Mouse (Mus musculus): ENCODE data around the gene Dthd1. TPM values are rescaled to one million over a fixed set of nuclear protein-coding genes. Genes with fewer than 3 reads are reported as not detected.

The Dthd1 gene
- polyA plus RNA-seq, 1 experiment from 2014 or later = not detected

DNA sequence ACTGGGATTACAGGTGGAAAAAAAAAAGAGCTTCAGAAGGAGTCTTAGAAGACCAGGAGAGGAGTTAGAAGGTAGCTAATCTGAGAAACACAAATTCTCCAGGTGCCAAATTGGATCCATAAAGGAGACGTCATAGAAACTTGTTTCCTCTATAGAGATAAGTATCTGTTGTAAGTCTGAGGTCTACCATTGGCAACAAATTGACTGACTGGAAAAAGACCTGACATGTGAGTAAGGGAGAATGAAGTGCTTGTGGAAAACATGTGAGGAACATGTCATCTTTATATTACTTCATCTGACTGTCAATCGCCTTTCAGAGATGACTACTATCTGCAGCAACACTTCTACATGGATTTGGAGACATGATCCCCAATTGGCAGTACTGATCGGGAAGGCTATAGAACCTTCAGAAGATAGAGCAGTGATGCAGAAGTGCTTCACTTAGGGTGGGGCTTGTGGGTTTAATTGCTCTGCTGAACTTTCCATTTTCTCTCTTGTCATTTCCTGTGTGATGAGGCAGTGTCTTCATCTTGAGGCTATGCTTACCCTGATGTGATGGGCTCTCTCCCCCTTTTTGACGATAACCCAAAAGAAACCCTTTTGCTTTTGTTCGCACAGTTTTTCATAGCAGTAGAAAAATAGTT is 22.6 kb upstream of the Dthd1 start:
- Histone ChIP-seq H3K9me3 (ENCODE audit: control insufficient read depth, low read length) (no peaks in the 10 kb centered on the region), H3K4me2 (ENCODE audit: low read depth, low read length) (no peak overlapping the region), H3K27ac (ENCODE audit: low read length) (no peak overlapping the region), H3K4me1 (ENCODE audit: control insufficient read depth, insufficient read depth, low read length) (no peaks in the 10 kb centered on the region), H3K27me3 (replicated peaks; ENCODE audit: control insufficient read depth, insufficient read depth, low read length) (no peaks in the 10 kb centered on the region), H3K9ac (ENCODE audit: low read depth, low read length) (no peak overlapping the region), H3K36me3 (ENCODE audit: control insufficient read depth, insufficient read depth, low read length) (no peaks in the 10 kb centered on the region), H3K4me3 (ENCODE audit: low read length) (no peak overlapping the region)
- no peak for ATAC-seq
- 86% methylated on average over 5 of the region's 5 CpGs for WGBS

DNA sequence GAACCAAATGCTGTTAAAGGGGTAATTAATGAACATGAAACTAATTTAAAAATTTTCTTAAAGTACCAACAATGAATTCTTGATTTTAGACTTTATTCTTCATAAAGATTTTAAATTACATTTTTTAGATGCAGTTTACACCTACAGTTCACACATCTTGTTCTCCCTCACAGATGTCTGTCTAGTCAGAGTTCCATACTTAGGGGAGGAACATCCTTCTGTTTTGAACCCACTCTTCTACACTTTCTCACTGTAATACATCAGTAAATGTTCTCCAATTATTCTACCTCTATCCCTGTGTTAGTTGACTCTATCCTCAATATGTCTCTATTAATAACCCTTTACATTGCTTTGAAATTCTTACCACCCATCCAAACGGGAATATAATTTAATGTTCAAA is 20.8 kb upstream of the Dthd1 start:
- 74% methylated on average over 1 of the region's 1 CpGs for WGBS
- ATAC-seq = no peak
- H3K36me3 ChIP-seq (ENCODE audit: control insufficient read depth, insufficient read depth, low read length) = no peaks in the 10 kb centered on the region
- H3K4me3 ChIP-seq (ENCODE audit: low read length) = no peak overlapping the region
- no peaks in the 10 kb centered on the region for H3K4me1 ChIP-seq (ENCODE audit: control insufficient read depth, insufficient read depth, low read length)
- H3K27ac ChIP-seq (ENCODE audit: low read length) = no peak overlapping the region
- H3K9ac ChIP-seq (ENCODE audit: low read depth, low read length) = no peak overlapping the region
- H3K9me3 ChIP-seq (ENCODE audit: control insufficient read depth, low read length) = no peaks in the 10 kb centered on the region
- no peaks in the 10 kb centered on the region for H3K27me3 ChIP-seq (replicated peaks; ENCODE audit: control insufficient read depth, insufficient read depth, low read length)
- no peak overlapping the region for H3K4me2 ChIP-seq (ENCODE audit: low read depth, low read length)

DNA sequence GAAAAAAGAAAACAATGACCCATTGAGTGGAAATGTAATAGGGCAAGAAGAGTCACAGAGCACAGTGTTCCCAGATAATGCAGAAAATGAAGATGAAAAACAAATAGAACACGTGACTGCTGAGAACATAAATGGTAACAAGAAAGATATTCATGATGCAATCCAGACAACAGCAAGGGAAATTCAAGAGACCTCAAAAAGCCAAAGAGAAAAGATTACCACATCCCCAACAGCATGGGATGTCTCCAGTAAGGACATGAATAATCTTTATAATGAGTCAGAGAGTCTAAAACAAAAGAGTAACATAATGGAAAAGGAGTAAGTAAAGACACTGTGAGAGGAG is 420 bp downstream of the Dthd1 start:
- ATAC-seq = no peak
- H3K4me2 ChIP-seq (ENCODE audit: low read depth, low read length) = no peak overlapping the region
- no peaks in the 10 kb centered on the region for H3K36me3 ChIP-seq (ENCODE audit: control insufficient read depth, insufficient read depth, low read length)
- no peaks in the 10 kb centered on the region for H3K4me1 ChIP-seq (ENCODE audit: control insufficient read depth, insufficient read depth, low read length)
- H3K9me3 ChIP-seq (ENCODE audit: control insufficient read depth, low read length) = no peaks in the 10 kb centered on the region
- WGBS = 63% methylated on average over 1 of the region's 1 CpGs
- no peaks in the 10 kb centered on the region for H3K27me3 ChIP-seq (replicated peaks; ENCODE audit: control insufficient read depth, insufficient read depth, low read length)
- H3K4me3 ChIP-seq (ENCODE audit: low read length) = no peak overlapping the region
- no peak overlapping the region for H3K27ac ChIP-seq (ENCODE audit: low read length)
- H3K9ac ChIP-seq (ENCODE audit: low read depth, low read length) = no peak overlapping the region

DNA sequence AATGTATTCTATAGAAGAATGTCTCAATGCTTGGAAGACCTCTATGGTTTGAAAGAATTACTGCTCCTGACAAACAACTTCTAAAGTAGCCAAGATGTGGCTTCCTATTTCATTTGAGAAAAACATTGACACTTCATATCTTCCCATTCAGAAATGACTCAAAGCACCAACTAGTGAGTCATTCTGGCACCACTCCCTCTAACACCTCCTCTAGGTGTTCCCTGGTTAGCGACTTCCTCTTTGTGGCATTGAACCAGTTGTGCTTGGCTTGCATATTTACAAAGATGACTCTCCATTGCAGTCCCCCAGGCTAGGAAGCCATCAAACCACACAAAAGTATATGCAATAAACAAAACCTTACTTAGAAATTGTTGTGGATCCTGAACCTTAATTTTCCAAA is 2.1 kb downstream of the Dthd1 start:
- 71% methylated on average over 1 of the region's 1 CpGs for WGBS
- Histone ChIP-seq H3K27me3 (replicated peaks; ENCODE audit: control insufficient read depth, insufficient read depth, low read length) (no peaks in the 10 kb centered on the region), H3K4me1 (ENCODE audit: control insufficient read depth, insufficient read depth, low read length) (no peaks in the 10 kb centered on the region), H3K27ac (ENCODE audit: low read length) (no peak overlapping the region), H3K4me2 (ENCODE audit: low read depth, low read length) (no peak overlapping the region), H3K36me3 (ENCODE audit: control insufficient read depth, insufficient read depth, low read length) (no peaks in the 10 kb centered on the region), H3K4me3 (ENCODE audit: low read length) (no peak overlapping the region), H3K9me3 (ENCODE audit: control insufficient read depth, low read length) (no peaks in the 10 kb centered on the region), H3K9ac (ENCODE audit: low read depth, low read length) (no peak overlapping the region)
- no peak for ATAC-seq

DNA sequence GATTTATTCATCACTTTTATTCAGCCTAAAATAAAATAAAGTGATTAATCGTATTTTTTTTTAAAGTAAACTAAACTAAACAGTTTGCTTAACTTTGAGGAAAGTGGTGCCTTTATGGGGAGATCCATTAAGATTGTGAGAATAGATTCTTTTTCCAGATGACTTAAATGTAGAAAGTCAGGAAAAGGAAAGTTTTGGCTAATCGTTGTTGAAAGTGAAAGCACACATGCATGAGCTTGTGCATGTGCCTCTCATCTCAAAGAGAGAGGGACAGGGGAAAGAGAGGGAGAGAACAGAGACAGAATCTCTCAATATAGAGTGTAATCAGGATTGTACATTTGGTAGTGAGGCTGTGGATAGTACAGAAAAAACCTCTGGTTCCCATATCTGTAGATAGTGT is 5.9 kb downstream of the Dthd1 start:
- Histone ChIP-seq H3K9me3 (ENCODE audit: control insufficient read depth, low read length) (no peaks in the 10 kb centered on the region), H3K27ac (ENCODE audit: low read length) (no peak overlapping the region), H3K27me3 (replicated peaks; ENCODE audit: control insufficient read depth, insufficient read depth, low read length) (no peaks in the 10 kb centered on the region), H3K4me2 (ENCODE audit: low read depth, low read length) (no peak overlapping the region), H3K9ac (ENCODE audit: low read depth, low read length) (no peak overlapping the region), H3K4me3 (ENCODE audit: low read length) (no peak overlapping the region), H3K4me1 (ENCODE audit: control insufficient read depth, insufficient read depth, low read length) (no peaks in the 10 kb centered on the region), H3K36me3 (ENCODE audit: control insufficient read depth, insufficient read depth, low read length) (no peaks in the 10 kb centered on the region)
- 62% methylated on average over 2 of the region's 2 CpGs for WGBS
- ATAC-seq = no peak

DNA sequence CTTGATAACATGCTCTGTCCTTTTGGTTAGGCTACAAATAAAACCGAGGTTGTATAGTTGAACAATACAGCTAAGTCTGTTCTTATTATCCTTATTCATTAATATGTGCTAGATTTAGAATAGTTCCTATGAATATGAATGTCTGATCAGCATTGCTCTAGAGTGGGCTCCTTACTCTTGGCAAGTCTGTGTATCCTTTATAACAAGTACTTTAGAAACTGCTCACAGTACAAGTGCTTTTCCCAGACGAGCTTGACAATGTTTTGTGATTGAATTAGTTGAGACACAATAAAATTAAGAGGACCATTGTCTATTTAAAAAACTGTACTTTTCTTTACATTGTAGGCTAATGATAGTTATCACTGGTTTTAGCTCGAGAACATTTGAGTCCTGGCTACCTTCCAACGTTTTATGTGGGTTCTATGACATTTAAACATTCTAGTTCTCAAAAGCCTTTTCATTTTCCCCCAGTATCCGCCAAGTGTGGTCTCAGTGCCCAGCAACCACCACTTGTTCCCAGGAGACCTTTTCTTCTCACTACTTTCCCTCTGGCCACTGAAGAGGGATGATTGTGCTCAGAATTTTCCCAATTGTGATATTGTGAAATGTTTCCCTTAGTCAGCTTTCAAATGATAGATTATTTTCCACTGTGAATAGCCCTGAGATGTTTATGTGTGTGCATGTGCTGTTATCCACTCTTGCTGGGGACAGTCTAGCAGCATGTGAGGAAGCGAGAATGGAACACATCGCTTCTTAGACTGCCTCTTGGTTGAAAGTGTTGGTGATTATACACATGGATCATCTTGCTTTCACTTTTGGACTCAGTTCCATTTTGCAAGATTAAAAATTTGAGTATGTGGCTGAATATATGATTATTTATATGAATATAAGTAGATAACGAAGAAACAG is 7.0 kb downstream of the Dthd1 start:
- Histone ChIP-seq H3K4me3 (ENCODE audit: low read length) (no peak overlapping the region), H3K36me3 (ENCODE audit: control insufficient read depth, insufficient read depth, low read length) (no peaks in the 10 kb centered on the region), H3K4me2 (ENCODE audit: low read depth, low read length) (no peak overlapping the region), H3K27ac (ENCODE audit: low read length) (no peak overlapping the region), H3K9me3 (ENCODE audit: control insufficient read depth, low read length) (no peaks in the 10 kb centered on the region), H3K4me1 (ENCODE audit: control insufficient read depth, insufficient read depth, low read length) (no peaks in the 10 kb centered on the region), H3K27me3 (replicated peaks; ENCODE audit: control insufficient read depth, insufficient read depth, low read length) (no peaks in the 10 kb centered on the region), H3K9ac (ENCODE audit: low read depth, low read length) (no peak overlapping the region)
- no peak for ATAC-seq
- WGBS = 67% methylated on average over 8 of the region's 8 CpGs

DNA sequence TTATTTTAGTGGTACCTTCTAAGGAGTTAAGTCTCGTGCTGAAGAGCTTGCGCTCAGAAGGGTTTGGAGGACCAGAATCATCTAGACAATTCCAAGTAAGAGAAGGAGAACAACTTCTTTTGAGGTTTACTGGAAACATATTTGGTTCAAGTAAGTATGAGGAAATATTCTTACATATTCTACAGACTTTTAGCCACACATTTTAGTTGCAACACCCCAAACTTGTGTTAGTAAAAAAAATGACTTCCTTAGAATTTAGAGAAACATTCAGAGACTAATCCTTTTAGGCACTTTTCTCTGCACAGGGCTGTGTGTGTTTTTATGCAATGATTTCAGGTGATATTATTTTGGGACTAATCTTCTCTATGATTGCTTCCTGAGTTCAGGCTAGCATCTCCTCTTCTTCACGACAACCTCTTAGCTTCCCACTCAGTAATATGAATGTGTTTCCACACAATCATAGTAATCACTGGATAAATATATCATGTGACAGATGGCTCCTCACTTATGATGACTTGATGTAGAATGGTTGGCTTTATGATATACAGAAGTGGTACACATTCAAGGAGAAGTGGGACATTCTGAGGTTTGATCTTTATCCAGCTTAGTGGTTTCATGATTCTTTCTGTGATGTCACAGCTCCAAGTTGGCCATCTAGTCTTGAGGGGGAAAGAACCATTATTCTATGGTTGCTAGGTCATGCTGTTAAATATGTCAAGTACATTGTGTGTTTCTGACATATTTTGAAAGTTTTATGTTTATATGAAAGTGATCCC is 29.5 kb downstream of the Dthd1 start:
- Histone ChIP-seq H3K4me2 (ENCODE audit: low read depth, low read length) (no peak overlapping the region), H3K4me3 (ENCODE audit: low read length) (no peak overlapping the region), H3K27me3 (replicated peaks; ENCODE audit: control insufficient read depth, insufficient read depth, low read length) (no peaks in the 10 kb centered on the region), H3K9me3 (ENCODE audit: control insufficient read depth, low read length) (no peaks in the 10 kb centered on the region), H3K36me3 (ENCODE audit: control insufficient read depth, insufficient read depth, low read length) (no peaks in the 10 kb centered on the region), H3K4me1 (ENCODE audit: control insufficient read depth, insufficient read depth, low read length) (no peaks in the 10 kb centered on the region), H3K27ac (ENCODE audit: low read length) (no peak overlapping the region), H3K9ac (ENCODE audit: low read depth, low read length) (no peak overlapping the region)
- 90% methylated on average over 3 of the region's 3 CpGs for WGBS
- no peak for ATAC-seq

DNA sequence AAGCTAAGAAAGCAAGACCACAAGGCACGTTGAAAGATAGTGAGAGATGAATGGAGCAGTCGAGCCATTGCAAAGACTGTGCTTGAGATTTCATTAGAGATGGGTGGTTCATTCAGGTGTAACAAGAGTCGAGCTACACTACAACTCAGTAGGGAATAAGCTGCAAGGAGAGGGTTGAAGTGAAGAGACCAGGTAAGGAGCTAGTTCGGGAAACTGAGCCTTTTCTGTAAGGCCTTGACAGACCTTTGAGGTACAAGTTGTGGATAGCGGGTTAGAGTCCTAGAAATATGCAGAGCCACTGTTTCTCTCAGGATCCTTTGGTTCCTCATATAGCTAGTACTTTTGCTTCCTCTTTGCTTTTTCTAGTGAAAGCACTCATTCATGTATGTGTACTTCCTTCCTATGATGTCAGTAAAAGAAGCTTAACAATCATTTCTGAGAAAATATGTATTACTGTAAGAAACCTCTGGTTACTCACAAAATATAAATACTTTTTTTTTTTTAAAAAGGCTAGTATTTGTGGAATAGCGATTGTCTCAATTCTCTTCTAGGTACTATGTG is 33.0 kb downstream of the Dthd1 start:
- H3K27ac ChIP-seq (ENCODE audit: low read length) = no peak overlapping the region
- H3K9ac ChIP-seq (ENCODE audit: low read depth, low read length) = no peak overlapping the region
- H3K4me3 ChIP-seq (ENCODE audit: low read length) = no peak overlapping the region
- H3K4me2 ChIP-seq (ENCODE audit: low read depth, low read length) = no peak overlapping the region
- H3K4me1 ChIP-seq (ENCODE audit: control insufficient read depth, insufficient read depth, low read length) = no peaks in the 10 kb centered on the region
- no peaks in the 10 kb centered on the region for H3K9me3 ChIP-seq (ENCODE audit: control insufficient read depth, low read length)
- H3K27me3 ChIP-seq (replicated peaks; ENCODE audit: control insufficient read depth, insufficient read depth, low read length) = no peaks in the 10 kb centered on the region
- no peaks in the 10 kb centered on the region for H3K36me3 ChIP-seq (ENCODE audit: control insufficient read depth, insufficient read depth, low read length)
- 85% methylated on average over 6 of the region's 6 CpGs for WGBS
- no peak for ATAC-seq

DNA sequence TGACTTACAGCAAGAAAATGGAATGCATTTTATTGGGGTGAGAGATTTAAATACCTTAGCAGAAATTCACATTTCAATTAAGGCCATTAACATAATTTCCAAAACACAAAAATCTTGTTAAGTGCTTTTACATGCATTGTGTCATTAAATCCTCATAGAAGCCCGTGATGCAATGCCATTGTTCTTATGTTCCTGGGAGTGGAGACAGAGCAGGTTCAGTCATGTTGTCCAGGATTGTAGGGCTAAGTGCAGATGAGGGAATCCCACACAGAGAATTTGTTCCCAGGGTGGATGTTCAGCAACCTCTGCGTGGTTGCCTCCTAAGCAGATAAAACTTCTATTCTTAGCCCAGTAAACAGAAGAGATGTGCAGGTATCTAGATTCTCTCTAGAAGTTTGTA is 37.7 kb downstream of the Dthd1 start:
- H3K27ac ChIP-seq (ENCODE audit: low read length) = no peak overlapping the region
- WGBS = 75% methylated on average over 2 of the region's 2 CpGs
- H3K4me1 ChIP-seq (ENCODE audit: control insufficient read depth, insufficient read depth, low read length) = no peaks in the 10 kb centered on the region
- no peak overlapping the region for H3K4me3 ChIP-seq (ENCODE audit: low read length)
- H3K9me3 ChIP-seq (ENCODE audit: control insufficient read depth, low read length) = no peaks in the 10 kb centered on the region
- no peaks in the 10 kb centered on the region for H3K36me3 ChIP-seq (ENCODE audit: control insufficient read depth, insufficient read depth, low read length)
- ATAC-seq = no peak
- no peak overlapping the region for H3K4me2 ChIP-seq (ENCODE audit: low read depth, low read length)
- H3K9ac ChIP-seq (ENCODE audit: low read depth, low read length) = no peak overlapping the region
- H3K27me3 ChIP-seq (replicated peaks; ENCODE audit: control insufficient read depth, insufficient read depth, low read length) = no peaks in the 10 kb centered on the region

Data from intestine, embryonic 16.5 days (tissue).